Mouse (Mus musculus): Measurements from ENCODE around the gene Gtf2a1. TPM values are rescaled to one million over a fixed set of nuclear protein-coding genes. Genes with fewer than 3 reads are reported as not detected.

Gene Gtf2a1
- 13.0 TPM for polyA plus RNA-seq (2021)

- H3K27me3 ChIP-seq = no peaks in the 10 kb centered on the region
- DNase-seq (ENCODE audit: low read depth, low spot score) (peak; percentile 56), ATAC-seq (peak; percentile 73)
- no peak for TF ChIP-seq CTCF (IDR thresholded peaks at IDR 0.05)
- POLR2A ChIA-PET = interaction anchor here (0.6 kb wide), 1 partner anchor 851 kb away, joined by 3 read pairs; no protein-coding TSS in a partner anchor
- CTCF ChIA-PET = no interaction called here
- in situ Hi-C loops (cut with MboI; ENCODE audit: low pct_unique_long_range_greater_than_20kb) = no loop called here
Measured at GRCm38 (mm10) chr12:91589847-91590690, at the start of gene Gtf2a1. Gene Gtf2a1, minus strand, starts transcription at chr12:91590487.

GRCm38 (mm10) chr12:91638351-91638750 is 48.1 kb upstream of the Gtf2a1 start:
- DNase-seq (ENCODE audit: low read depth, low spot score) (no peak), ATAC-seq (no peak)
- H3K27me3 ChIP-seq = no peaks in the 10 kb centered on the region
- CTCF ChIA-PET = interaction anchor here (1.1 kb wide), 1 partner anchor 11 kb away, joined by 3 read pairs; no protein-coding TSS in a partner anchor
- POLR2A ChIA-PET = no interaction called here
- TF ChIP-seq CTCF (IDR thresholded peaks at IDR 0.05) = no peak
- in situ Hi-C loops (cut with MboI; ENCODE audit: low pct_unique_long_range_greater_than_20kb) = no loop called here

GRCm38 (mm10) chr12:91637136-91637909 is 47.0 kb upstream of the Gtf2a1 start:
- ChIA-PET POLR2A (no interaction called here), CTCF (interaction anchor here (1.1 to 1.5 kb wide), 2 partner anchors 10 to 153 kb away, joined by 3 to 4 read pairs; no protein-coding TSS in a partner anchor)
- DNase-seq (ENCODE audit: low read depth, low spot score) = no peak
- in situ Hi-C loops (cut with MboI; ENCODE audit: low pct_unique_long_range_greater_than_20kb) = no loop called here
- no peak for TF ChIP-seq CTCF (IDR thresholded peaks at IDR 0.05)
- H3K27me3 ChIP-seq = no peaks in the 10 kb centered on the region
- no peak for ATAC-seq

- no peaks in the 10 kb centered on the region for H3K27me3 ChIP-seq
- DNase-seq (ENCODE audit: low read depth, low spot score) (no peak), ATAC-seq (no peak)
- CTCF ChIA-PET = interaction anchor here (0.7 to 2.1 kb wide), 2 partner anchors 163 to 168 kb away, joined by 3 to 5 read pairs; no protein-coding TSS in a partner anchor
- in situ Hi-C loops (cut with MboI; ENCODE audit: low pct_unique_long_range_greater_than_20kb) = no loop called here
- TF ChIP-seq CTCF (IDR thresholded peaks at IDR 0.05) = no peak
- POLR2A ChIA-PET = no interaction called here
Measured at GRCm38 (mm10) chr12:91626482-91626881, 36.2 kb upstream of the Gtf2a1 start.

- POLR2A ChIA-PET = no interaction called here
- ATAC-seq (no peak), DNase-seq (ENCODE audit: low read depth, low spot score) (no peak)
- peak; percentile 65 for TF ChIP-seq CTCF (IDR thresholded peaks at IDR 0.05)
- in situ Hi-C loops (cut with MboI; ENCODE audit: low pct_unique_long_range_greater_than_20kb) = no loop called here
- no peaks in the 10 kb centered on the region for H3K27me3 ChIP-seq
- CTCF ChIA-PET = interaction anchor here (0.9 to 2.1 kb wide), 3 partner anchors 163 to 175 kb away, joined by 3 to 5 read pairs (median 3); partner anchors contain the start of gene Ston2
Measured at GRCm38 (mm10) chr12:91625013-91625412, 34.7 kb upstream of the Gtf2a1 start.

DNA sequence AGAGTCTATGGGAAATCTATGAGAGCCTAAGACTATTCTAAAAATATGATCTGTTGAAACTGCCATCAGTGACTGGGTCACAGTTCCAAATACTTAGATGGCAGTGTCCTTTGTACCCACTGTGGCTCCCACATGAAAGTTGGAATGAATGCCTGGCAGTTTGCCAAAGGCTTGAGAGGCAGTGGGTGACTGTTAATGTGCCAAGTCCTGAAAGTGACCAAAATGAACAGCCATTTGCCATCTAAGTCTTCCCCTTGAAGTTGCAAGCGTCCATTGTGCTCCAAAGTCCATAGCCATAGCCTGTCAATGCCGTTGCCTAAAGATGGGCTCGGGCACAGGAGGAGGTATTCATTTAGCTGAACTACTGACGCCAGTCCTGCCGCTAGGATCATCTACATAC is 19.1 kb upstream of the Gtf2a1 start:
- CTCF ChIA-PET = no interaction called here
- no peak for ATAC-seq
- in situ Hi-C loops (cut with MboI; ENCODE audit: low pct_unique_long_range_greater_than_20kb) = no loop called here

DNA sequence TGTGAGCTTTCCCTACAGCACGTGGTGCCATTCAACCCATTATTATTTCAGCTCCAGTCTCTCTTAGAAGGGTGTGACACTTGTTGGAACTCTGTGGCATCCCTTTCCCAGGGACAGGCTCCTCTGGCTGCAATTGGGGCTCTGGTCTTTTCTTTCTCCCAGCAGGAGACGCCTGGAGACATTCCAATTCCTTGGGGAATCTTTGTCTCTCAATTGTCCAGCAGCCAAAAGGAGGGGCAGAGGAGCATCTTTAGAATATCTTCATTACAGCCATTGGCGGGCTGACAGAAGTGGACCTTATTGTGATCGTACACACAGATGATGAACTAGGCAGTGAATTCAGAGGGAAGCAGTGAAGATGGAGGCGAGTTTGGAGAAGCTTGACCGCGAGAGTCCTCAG is 17.4 kb upstream of the Gtf2a1 start:
- POLR2A ChIA-PET = no interaction called here
- no peak for TF ChIP-seq CTCF (IDR thresholded peaks at IDR 0.05)
- in situ Hi-C loops (cut with MboI; ENCODE audit: low pct_unique_long_range_greater_than_20kb) = no loop called here
- no peak for ATAC-seq
- no peak for DNase-seq (ENCODE audit: low read depth, low spot score)
- H3K27me3 ChIP-seq = no peaks in the 10 kb centered on the region
- CTCF ChIA-PET = no interaction called here

More for the DNA sequence above, 19.1 kb upstream of the Gtf2a1 start:
- no peak for TF ChIP-seq CTCF (IDR thresholded peaks at IDR 0.05)
- DNase-seq (ENCODE audit: low read depth, low spot score) = no peak
- no peaks in the 10 kb centered on the region for H3K27me3 ChIP-seq
- POLR2A ChIA-PET = no interaction called here

DNA sequence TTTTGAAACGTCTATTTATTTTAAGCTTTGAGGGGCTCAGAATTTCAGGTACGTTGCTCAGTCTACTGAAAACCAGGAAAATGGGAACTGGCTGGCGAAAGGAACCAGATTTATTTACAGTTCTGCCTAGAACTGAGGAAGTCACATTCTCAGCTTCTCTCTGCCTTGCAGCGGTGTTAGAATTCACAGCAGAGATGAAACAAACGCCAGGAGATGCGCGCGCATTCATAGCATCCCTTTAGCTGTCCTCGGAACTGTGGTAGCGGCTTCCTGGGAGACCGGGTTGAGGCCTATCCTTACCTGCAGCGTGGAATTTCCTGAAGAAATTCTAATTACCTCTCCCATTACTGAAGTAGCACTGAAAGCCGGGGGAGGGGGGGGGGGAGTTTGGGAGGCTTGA is 16.4 kb upstream of the Gtf2a1 start:
- in situ Hi-C loops (cut with MboI; ENCODE audit: low pct_unique_long_range_greater_than_20kb) = no loop called here
- DNase-seq (ENCODE audit: low read depth, low spot score) = no peak
- H3K27me3 ChIP-seq = no peaks in the 10 kb centered on the region
- TF ChIP-seq CTCF (IDR thresholded peaks at IDR 0.05) = no peak
- ATAC-seq = no peak
- POLR2A ChIA-PET = no interaction called here
- CTCF ChIA-PET = no interaction called here

DNA sequence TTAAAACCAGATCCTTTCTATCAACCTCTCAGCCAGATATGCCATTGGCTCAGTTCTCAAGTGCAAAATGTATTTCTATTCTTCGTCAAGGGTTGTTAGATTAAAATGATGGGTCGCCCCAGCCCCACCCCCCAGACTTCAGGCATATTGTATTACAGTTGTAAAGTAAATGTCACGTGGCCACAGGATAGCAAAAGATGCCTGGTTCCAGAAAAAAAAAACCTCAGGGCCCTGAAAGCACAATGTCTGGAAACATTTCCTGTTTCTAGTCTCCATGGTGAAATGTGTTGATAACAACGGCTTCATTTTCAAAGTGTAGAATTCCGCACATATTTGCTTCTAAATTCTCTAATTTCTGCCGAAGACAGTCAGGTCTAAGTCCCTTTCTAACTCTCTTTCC is 14.3 kb upstream of the Gtf2a1 start:
- CTCF ChIA-PET = no interaction called here
- in situ Hi-C loops (cut with MboI; ENCODE audit: low pct_unique_long_range_greater_than_20kb) = no loop called here
- H3K27me3 ChIP-seq = no peaks in the 10 kb centered on the region
- no peak for ATAC-seq
- no peak for TF ChIP-seq CTCF (IDR thresholded peaks at IDR 0.05)
- POLR2A ChIA-PET = no interaction called here
- DNase-seq (ENCODE audit: low read depth, low spot score) = no peak

DNA sequence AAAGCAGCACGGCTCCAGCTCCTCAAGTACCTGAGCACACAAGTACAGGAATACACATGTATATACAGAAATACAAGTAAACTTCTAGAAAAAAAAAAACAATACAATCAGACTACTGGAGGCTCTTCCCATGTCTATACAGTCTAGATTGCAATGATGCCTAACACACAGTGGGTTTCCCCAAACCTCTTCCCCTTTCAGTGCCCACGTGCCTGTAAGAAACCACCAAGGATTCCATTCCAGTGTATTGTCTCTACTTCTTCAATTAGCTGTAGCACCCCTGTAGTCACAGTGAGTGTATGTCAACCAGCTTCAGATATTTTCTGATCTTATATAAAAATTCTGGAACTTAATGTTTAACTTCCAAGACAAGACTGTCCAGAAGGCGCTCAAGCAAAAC is 1.8 kb upstream of the Gtf2a1 start:
- no peak for DNase-seq (ENCODE audit: low read depth, low spot score)
- ATAC-seq = no peak
- ChIA-PET CTCF (interaction anchor here (1.2 kb wide), 1 partner anchor 198 kb away, joined by 4 read pairs; no protein-coding TSS in a partner anchor), POLR2A (no interaction called here)
- no peaks in the 10 kb centered on the region for H3K27me3 ChIP-seq
- in situ Hi-C loops (cut with MboI; ENCODE audit: low pct_unique_long_range_greater_than_20kb) = no loop called here
- no peak for TF ChIP-seq CTCF (IDR thresholded peaks at IDR 0.05)

DNA sequence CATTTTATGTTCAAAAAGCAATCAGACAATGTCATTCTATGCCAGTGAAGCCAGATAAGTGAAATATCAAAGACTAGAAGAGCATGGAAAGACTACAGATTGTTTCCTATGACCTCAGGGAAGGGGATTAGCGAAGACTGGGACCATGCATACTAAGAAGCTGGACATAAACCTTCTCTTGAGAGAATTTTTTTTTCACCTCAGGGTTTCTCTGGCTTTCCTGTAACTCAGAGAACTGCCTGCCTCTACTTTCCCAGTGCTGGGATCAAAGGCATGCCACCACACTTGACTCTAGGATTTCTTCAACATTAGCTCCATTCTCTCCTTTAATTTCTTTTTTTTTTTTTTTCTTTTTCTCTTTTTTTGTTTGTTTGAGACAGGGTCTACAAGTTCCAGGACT is 904 bp upstream of the Gtf2a1 start:
- ATAC-seq = no peak
- in situ Hi-C loops (cut with MboI; ENCODE audit: low pct_unique_long_range_greater_than_20kb) = no loop called here
- no peak for DNase-seq (ENCODE audit: low read depth, low spot score)
- POLR2A ChIA-PET = interaction anchor here (0.6 kb wide), 1 partner anchor 190 kb away, joined by 3 read pairs; no protein-coding TSS in a partner anchor
- CTCF ChIA-PET = interaction anchor here (1.2 kb wide), 1 partner anchor 199 kb away, joined by 4 read pairs; no protein-coding TSS in a partner anchor
- H3K27me3 ChIP-seq = no peaks in the 10 kb centered on the region
- no peak for TF ChIP-seq CTCF (IDR thresholded peaks at IDR 0.05)

Data from Patski (cell line).